Mouse (Mus musculus): ENCODE data around the gene Msto1.

- no peak for TF ChIP-seq POLR2A (IDR thresholded peaks at IDR 0.05; ENCODE audit: control insufficient read depth, extremely low read depth, insufficient read depth, low read length, poor library complexity)
- no peak for TF ChIP-seq CTCF (IDR thresholded peaks at IDR 0.05; ENCODE audit: borderline replicate concordance, control insufficient read depth, extremely low read depth, insufficient read depth, low read length, poor library complexity)
Measured at GRCm38 (mm10) chr3:88953246-88953645, 39.4 kb upstream of the Msto1 start.

All from thymus, adult 2 months (tissue).